Mouse (Mus musculus): ENCODE data around the gene Xlr4a. TPM values are rescaled to one million over a fixed set of nuclear protein-coding genes. Genes with fewer than 3 reads are reported as not detected.

Xlr4a gene
- 7.1 TPM for polyA plus RNA-seq (2014; fragmentation: Illumina TruSeq; extraction: RNeasy Lipid Tissue Mini Kit (QIAGEN cat#74804); ENCODE audit: low replicate concordance)

GRCm38 (mm10) chrX:73082267-73083055 lies at the start of gene Xlr4a:
Xlr4a (minus strand) TSS chrX:73082478.

GRCm38 (mm10) chrX:73116747-73117146 lies 34.5 kb upstream of the Xlr4a start, which contains the start of gene Gm14685:
Gm14685 (plus strand) TSS chrX:73117047.

GRCm38 (mm10) chrX:73096941-73097508 lies 14.7 kb upstream of the Xlr4a start, which contains the start of gene Xlr3a:
Xlr3a (minus strand) TSS chrX:73097095.

DNA sequence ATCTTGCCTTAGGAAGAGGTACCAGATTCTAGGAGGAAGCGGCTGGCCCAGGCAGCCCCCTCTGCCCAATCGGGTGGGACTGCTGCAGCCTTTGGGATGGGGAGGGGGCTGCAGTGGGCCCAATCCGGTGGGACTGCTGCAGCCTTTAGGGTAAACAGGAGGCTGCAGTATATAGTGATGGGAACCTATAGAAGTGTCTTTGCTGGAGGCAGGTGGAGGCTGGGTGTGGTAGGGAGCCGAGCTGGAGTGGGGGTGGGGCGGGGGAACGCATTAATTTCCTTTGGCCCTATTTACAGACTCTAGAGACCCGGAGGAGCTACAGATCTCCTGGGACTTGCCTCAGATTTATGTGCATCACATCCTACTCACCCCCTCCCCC lies 17.9 kb downstream of the Xlr4a start, which contains the start of gene Pnma3:
Pnma3 (plus strand) TSS at position 373 of the 379 bp plus-strand sequence.

GRCm38 (mm10) chrX:73037003-73037402 lies 45.3 kb downstream of the Xlr4a start, which contains the start of gene Pnma5:
Pnma5 (minus strand) TSS chrX:73037103.

Other genes starting within 250 kb of the Xlr4a start
- 79.3 TPM for gene Cetn2, start 164.1 kb downstream of the Xlr4a start, polyA plus RNA-seq (2014; fragmentation: Illumina TruSeq; extraction: RNeasy Lipid Tissue Mini Kit (QIAGEN cat#74804); ENCODE audit: low replicate concordance)
- 33.0 TPM for gene Nsdhl, start 163.9 kb downstream of the Xlr4a start, polyA plus RNA-seq (2014; fragmentation: Illumina TruSeq; extraction: RNeasy Lipid Tissue Mini Kit (QIAGEN cat#74804); ENCODE audit: low replicate concordance)
- 1.0 TPM for gene Zfp185, start 95.1 kb downstream of the Xlr4a start, polyA plus RNA-seq (2014; fragmentation: Illumina TruSeq; extraction: RNeasy Lipid Tissue Mini Kit (QIAGEN cat#74804); ENCODE audit: low replicate concordance)
- gene Pnma5, start 45.4 kb downstream of the Xlr4a start, polyA plus RNA-seq (2014; fragmentation: Illumina TruSeq; extraction: RNeasy Lipid Tissue Mini Kit (QIAGEN cat#74804); ENCODE audit: low replicate concordance), result not detected
- not detected for gene Pnma3, start 17.7 kb downstream of the Xlr4a start, polyA plus RNA-seq (2014; fragmentation: Illumina TruSeq; extraction: RNeasy Lipid Tissue Mini Kit (QIAGEN cat#74804); ENCODE audit: low replicate concordance)
- 8.7 TPM for gene Xlr3a, start 14.6 kb upstream of the Xlr4a start, polyA plus RNA-seq (2014; fragmentation: Illumina TruSeq; extraction: RNeasy Lipid Tissue Mini Kit (QIAGEN cat#74804); ENCODE audit: low replicate concordance)
- gene Gm14685, start 34.6 kb upstream of the Xlr4a start, polyA plus RNA-seq (2014; fragmentation: Illumina TruSeq; extraction: RNeasy Lipid Tissue Mini Kit (QIAGEN cat#74804); ENCODE audit: low replicate concordance), result not detected
- not detected for gene Xlr5b, start 66.3 kb upstream of the Xlr4a start, polyA plus RNA-seq (2014; fragmentation: Illumina TruSeq; extraction: RNeasy Lipid Tissue Mini Kit (QIAGEN cat#74804); ENCODE audit: low replicate concordance)
- not detected for gene DXBay18, start 67.0 kb upstream of the Xlr4a start, polyA plus RNA-seq (2014; fragmentation: Illumina TruSeq; extraction: RNeasy Lipid Tissue Mini Kit (QIAGEN cat#74804); ENCODE audit: low replicate concordance)
- not detected for gene Spin2d, start 94.5 kb upstream of the Xlr4a start, polyA plus RNA-seq (2014; fragmentation: Illumina TruSeq; extraction: RNeasy Lipid Tissue Mini Kit (QIAGEN cat#74804); ENCODE audit: low replicate concordance)
- 7.8 TPM for gene Xlr3b, start 109.7 kb upstream of the Xlr4a start, polyA plus RNA-seq (2014; fragmentation: Illumina TruSeq; extraction: RNeasy Lipid Tissue Mini Kit (QIAGEN cat#74804); ENCODE audit: low replicate concordance)
- 25.4 TPM for gene Xlr4b, start 131.9 kb upstream of the Xlr4a start, polyA plus RNA-seq (2014; fragmentation: Illumina TruSeq; extraction: RNeasy Lipid Tissue Mini Kit (QIAGEN cat#74804); ENCODE audit: low replicate concordance)
- 9.3 TPM for gene F8a, start 145.8 kb upstream of the Xlr4a start, polyA plus RNA-seq (2014; fragmentation: Illumina TruSeq; extraction: RNeasy Lipid Tissue Mini Kit (QIAGEN cat#74804); ENCODE audit: low replicate concordance)
- gene Xlr4c, start 160.7 kb upstream of the Xlr4a start, polyA plus RNA-seq (2014; fragmentation: Illumina TruSeq; extraction: RNeasy Lipid Tissue Mini Kit (QIAGEN cat#74804); ENCODE audit: low replicate concordance), result 6.4 TPM
- not detected for gene Xlr3c, start 182.9 kb upstream of the Xlr4a start, polyA plus RNA-seq (2014; fragmentation: Illumina TruSeq; extraction: RNeasy Lipid Tissue Mini Kit (QIAGEN cat#74804); ENCODE audit: low replicate concordance)
- not detected for gene Xlr5a, start 210.5 kb upstream of the Xlr4a start, polyA plus RNA-seq (2014; fragmentation: Illumina TruSeq; extraction: RNeasy Lipid Tissue Mini Kit (QIAGEN cat#74804); ENCODE audit: low replicate concordance)
- 0.48 TPM for gene Xlr5c, start 210.5 kb upstream of the Xlr4a start, polyA plus RNA-seq (2014; fragmentation: Illumina TruSeq; extraction: RNeasy Lipid Tissue Mini Kit (QIAGEN cat#74804); ENCODE audit: low replicate concordance)

All from small intestine, adult 10 weeks (tissue).